Mouse (Mus musculus) retina, embryonic 14.5 days (tissue): Measurements from ENCODE around the gene Pth2.
A peak's percentile ranks its signal among the peaks of the same experiment; 100 is the strongest.

Experiments used
- DNase-seq: peaks from one replicate; pipeline ENCODE4 v3.0.0-alpha.2; 2015; ENCODE audit warnings: low spot score

The Pth2 gene

DNA sequence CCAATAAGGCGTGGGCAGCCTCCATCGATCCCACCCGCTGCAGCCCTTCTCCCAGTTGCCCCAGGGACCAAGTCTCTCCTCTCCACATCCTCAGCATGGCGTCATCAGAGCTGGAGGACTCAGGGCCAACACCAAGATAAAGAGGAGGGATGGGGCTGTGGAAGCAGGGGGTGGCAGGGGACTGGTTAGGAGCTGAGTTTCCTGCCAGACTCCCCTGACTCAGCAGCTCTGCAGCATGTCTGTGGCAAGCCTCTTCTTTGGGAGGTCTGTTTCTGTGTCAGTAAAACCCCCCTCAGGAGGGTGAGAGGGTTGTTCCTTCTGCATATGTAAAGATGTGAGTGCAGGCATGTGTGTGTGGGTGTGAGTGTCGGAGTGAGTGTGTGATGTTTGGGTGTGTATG, 16.2 kb downstream of the Pth2 start:
- no peak for DNase-seq

DNA sequence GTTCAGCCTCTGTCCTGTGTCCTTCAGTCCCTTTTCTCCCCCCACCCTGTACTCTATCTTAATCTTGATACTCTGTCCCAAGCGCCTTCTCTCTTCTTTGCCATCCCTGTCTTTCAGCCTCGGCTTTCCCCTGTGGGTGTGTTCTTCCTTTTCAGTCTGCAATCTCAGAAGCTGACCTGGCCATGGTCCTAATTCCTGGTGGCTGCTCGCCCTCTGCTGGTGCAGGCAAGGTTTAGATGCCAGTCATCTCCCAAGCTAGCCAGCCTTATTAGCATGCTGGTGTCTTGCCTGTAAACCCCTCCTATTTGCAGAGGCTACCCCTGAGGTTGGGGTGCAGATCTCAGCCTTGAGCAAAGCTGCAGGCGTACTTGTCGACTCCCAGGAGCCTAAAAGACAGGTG, 17.6 kb downstream of the Pth2 start:
- DNase-seq, result peak; percentile 89

DNA sequence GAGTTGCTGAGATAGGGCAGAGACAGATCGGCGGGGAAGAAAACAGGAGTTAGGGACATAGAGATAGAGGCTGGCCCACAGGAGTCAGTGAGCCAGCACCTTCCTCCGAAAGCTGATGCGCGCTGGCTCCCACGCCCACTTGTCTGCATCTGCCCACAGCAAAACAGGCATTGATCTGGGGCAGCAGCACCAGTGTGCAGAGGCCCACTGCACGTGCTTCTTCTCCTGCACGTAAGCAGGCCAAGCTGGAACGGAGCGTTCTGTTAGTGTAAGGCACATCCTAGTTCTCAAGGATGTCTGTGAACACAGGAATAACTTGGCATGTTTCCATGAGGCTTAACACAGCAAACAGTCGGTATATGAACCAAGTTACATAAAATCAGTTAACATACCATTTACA, 18.2 kb downstream of the Pth2 start:
- no peak for DNase-seq

DNA sequence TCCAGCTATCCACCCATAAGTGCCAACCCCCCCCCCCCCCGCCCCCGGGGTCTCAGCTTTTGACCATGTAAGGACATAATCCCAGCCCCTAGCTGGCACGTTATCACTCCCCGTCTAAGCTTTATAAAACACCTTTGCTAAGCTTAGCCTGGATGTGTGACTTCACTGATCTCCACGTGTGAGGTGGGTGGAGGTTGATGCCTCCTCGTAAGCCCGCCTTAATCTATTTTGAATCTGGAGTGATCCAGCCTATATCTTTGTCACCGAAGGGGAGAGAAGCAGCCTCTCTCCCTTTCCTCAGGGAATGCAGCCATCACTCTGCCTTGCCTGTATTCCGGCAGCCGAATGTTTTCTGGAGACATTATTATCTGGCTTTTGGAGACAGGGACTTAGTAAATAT, 21.9 kb downstream of the Pth2 start:
- DNase-seq, result no peak

DNA sequence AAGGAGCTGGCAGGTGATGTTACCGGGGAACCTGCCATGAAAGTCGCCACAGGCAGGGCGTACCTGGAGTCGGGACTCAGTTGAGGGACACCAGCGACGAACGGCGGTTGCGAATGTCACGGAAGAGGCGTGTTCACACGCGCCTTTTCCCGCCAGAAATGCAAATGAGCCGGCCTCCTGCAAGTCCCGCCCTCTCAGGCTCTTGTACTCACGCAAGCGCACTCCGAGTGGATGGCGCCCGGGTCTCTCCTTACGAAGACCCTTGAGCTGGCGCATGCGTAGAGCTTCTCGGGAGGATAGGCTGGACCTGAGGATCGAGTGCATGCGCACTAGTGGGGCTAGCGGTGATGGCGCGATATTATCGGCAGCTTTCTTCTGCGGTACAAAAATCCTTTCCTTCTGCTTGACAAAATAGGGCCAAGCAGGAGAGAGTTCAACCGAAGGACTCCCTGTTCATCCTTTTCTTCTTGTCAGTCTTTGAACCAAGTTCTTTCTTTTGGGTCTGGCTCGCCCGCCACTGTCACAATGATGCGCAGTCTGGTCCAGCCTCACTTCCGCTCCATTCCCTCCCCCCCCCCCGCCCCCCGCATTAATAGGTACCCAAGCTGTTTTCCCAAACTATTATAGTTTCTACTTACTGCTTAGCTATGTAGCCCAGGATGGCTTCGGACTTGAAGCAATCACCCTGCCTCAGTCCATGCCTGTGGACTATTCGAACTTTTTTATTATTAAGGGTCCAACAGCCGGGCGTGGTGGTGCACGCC, 23.8 kb downstream of the Pth2 start, which contains the start of gene Ccdc155:
Ccdc155 (minus strand) TSS at position 513 of the 764 bp plus-strand sequence.
- peak; percentile 98 for DNase-seq

DNA sequence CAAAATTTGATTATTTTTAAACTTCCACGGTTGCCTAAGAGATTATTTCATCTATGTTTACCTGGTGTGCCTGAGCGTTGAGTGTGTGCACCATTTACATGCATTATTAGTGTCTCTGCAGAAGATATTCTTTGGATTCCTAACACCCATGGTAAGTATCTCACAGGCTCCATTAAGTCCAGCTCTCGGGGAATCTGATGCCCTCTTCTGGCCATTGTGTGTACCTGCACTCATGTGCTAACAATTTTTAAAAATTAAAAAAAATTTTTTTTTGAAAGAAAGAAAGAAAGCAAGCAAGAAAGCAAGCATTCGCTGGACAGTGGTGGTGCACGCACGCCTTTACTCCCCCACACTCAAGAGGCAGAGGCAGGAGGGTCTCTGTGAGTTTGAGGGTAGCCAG, 27.5 kb downstream of the Pth2 start:
- no peak for DNase-seq

DNA sequence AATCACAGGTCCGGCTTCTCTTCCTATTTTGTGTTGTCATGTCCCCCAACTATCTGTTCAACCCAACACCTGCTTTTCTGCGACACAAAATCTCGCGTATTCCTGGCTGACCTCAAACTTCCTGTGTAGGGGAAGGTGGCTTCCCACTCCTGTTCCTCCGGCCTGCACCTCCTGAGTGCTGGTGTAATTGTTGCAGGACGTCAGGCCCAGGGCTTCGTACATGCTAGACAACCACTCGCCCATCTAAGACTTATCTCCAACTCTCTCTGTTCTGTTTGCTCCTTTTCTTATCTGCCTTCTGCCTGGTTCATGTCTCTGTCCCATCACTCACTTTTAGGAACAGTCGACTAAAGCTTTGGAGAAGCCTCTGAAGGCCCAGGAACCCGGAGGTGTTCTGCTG, 30.3 kb downstream of the Pth2 start:
- DNase-seq, result no peak

DNA sequence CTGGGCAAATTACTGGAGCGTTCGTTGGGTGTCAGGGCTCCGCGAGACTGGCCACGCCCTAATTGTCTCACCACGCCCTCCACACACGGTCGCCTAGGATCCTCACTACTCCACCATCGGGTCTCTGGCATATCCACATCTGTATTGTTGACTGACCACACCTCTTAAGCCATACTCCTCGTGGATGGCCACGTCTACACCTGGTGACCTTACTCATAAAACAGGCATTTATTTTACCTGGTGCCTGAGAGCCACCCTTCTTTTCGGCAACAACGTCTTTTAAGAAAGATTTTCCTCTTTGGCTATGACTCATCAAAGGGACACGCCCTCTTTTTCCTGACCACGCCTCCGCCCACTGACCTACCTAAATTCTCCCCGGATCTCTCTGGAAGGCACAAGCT, 31.1 kb downstream of the Pth2 start, which contains the start of gene Dkkl1:
Dkkl1 (minus strand) TSS at position 297 of the 401 bp plus-strand sequence.
- peak; percentile 35 for DNase-seq

DNA sequence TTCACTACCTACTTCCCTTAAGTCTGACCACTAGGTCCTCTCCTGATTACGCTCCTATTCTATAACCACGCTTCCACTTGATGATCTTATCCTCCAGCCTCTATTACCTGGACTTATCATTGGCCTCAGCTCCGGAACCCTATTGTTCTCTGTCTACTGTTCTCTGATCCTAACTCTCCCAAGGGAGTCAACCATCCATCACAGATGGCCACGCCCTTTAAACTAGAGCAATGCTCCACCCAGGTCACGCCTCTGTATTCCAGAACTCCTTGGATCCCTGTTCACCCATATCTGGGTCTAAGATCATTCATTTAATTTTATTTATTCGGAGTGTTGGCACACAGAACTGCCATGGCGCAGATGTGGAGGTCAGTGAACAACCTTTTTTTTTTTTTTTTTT, 31.6 kb downstream of the Pth2 start:
- DNase-seq, result no peak

DNA sequence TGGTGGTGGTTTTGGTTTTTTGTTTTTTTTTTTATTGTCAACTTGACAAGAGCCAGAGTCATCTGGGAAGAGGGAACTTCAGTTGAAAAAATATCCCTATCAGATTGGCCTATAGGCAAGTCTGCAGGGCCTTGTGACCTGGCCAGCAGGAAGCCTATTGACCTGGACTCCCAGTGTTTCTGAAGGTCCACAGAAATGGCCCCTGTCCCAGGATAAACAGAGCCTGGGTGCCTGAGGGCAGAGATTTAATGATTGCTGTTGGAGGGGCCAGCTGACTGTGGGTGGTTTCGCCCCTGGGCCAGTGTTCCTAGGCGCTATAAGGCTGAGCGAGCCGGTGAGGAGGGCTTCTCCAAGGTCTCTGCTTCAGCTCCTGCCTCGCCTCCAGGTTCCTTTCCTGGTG, 32.9 kb downstream of the Pth2 start:
- DNase-seq, result no peak

DNA sequence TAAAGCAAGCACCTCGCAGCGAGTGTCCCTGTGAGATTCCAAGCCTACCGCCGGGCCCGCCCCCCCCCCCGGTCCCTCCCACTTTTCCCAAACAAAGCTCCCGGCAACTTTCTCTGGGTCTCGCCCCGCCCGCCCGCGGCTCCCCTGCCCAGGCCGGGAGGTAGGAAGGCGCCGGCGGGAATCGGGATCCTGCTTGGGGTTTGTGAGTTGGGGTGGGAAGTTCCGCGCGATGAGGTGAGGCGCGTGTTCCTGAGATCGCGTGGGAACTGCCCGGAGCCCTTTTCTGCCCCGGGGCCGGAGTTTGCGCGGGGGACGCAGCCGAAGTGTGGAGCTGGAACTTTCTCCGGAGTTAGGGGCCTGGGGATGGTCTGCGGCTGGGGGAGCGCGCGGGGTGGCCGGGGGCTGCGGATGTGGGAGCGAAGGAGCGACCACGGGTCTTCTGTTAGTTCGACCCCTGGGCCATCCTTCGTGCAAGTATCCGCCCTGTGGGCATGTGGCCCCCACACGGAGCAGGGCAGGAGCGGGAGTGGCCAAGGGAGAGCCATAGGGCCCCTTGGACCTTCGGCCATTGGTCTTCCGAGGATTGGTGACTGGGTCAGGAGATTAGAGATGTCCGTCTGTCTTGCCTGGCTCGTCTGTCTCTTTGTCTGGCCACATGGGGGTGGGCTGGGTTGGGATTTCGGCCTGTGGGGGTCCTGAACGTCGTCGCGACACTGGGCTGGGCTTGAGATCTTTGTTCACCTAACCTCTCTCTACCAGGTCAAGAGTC, 35.1 kb downstream of the Pth2 start, which contains the start of gene Tead2:
Tead2 (plus strand) TSS at position 81 of the 769 bp plus-strand sequence.
- DNase-seq, result peak; percentile 75

DNA sequence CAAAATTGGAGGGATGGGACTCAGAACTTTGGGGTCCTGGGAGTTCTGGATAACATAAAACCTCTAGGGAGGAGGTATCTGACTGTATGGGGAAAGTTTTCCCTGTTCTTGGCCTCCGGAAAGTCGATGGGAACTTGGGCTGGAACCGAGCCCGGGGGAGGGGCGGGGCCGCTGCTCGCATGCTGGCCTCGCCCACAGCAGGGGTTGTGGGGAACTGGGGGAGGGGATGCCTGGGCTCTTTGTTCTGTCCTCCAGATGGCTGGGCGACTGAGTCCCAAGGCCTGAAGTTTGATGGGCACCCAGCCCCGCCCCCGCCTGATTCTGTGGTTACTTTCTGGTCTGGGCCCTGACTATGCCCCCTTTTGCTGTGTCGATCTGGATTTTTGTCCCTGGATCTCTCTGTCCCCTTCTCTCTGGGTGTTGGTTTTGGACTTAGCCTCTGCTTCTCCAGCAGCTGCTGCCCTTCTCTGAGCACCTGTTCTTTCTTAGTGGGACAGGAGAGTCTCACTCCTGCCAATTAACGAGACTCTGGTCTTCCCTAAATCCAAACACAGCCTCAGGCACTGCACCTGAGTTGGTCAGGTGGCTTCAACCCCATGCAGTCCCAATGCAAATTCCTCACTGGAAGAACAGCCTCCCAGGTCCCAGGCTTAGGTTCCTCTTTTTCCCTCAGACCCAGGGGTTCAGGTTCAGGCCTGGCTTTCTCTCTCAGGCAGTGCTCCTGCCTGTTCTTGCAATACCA, 35.8 kb downstream of the Pth2 start:
- DNase-seq, result peak; percentile 93

DNA sequence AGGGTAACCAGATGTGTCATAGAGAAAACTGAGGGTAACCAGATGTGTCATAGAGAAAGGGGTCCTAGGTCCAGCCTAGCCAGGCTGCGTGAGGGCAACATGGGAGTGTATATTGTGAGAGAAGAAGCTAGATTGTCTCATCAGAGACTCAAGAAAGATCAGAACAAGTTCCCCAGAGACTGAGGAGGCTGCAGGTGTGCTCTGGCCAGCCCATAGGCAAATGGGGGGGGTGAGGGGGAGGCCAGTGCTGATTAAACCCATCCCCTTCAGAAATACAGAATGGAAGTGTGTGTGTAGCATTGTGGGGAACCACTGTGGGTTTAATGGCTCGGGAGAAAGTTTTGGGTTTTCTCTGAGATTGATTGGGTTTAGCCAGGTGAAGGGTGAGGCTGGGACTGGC, 40.9 kb downstream of the Pth2 start:
- DNase-seq, result no peak

DNA sequence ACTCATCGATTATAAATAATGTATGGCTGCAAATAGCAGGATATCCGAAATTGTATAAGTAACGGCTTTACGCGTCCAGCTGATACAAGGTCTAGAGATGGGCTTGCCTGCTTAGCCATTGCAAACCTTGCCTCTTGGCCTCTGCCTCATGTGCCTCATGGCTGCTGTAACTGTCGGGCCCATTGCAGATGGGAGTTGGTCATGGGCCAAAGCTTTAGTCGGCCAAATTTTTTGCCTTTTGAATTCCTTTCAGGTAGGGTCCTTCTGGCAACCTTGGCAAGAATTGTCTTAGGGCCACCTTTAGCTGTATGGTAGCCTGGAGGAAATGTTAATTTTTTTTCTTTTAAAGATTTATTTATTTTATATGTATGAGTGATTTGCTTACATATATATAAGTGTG, 44.0 kb downstream of the Pth2 start:
- no peak for DNase-seq

DNA sequence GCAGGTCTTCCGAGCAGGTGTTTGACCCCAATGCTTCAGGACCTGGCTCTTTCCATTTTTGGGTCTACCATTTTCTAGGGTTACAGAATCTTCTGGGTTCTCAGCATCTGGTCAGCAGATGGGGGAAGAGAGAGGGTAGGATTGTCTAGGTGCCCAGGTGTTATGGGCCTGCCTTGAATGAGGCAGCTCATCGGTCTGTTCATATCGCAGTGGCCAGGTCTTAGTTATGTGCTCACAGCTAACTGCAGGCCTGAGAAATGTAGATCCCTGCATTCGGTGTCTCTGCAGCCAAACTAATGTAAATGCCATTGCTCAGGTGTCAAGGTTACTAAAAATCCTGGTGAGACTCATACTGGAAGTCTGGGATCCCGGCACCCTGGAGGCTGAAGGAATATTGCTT, 45.6 kb downstream of the Pth2 start:
- no peak for DNase-seq

DNA sequence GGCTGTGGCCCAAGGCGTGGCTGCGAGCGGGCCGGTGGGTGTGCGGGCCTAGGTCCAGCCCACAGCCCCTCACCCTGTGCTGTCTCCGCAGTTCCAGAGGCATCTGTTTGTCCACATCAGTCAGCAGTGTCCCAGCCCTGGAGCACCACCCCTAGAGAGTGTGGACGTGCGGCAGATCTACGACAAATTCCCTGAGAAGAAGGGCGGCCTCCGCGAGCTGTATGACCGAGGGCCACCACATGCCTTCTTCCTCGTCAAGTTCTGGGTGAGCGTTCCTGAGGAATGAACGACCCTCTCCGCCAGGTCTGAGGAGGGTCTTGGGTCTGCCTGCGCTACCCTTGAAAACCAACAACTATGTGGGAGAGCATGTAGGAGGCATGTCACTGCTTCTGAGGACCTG, 47.8 kb downstream of the Pth2 start:
- DNase-seq, result no peak

DNA sequence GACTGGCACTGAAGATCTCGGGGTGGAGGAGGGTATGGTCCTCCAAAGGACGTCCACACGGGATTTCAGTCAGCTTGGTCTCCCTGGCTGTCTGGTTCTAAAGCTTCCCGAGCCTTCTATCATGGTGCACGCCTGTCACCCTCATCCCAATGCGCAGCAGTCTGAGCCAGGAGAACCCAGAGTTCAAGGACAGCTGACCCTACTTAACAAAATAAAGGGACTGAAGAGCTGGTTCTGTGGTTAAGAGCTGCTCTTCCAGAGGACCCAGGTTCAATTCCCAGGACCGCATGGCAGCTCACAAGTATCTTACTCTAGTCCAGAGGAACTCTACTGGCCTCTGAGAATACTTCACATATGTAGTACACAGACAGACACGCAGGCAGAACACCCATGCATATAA, 48.3 kb downstream of the Pth2 start:
- no peak for DNase-seq

DNA sequence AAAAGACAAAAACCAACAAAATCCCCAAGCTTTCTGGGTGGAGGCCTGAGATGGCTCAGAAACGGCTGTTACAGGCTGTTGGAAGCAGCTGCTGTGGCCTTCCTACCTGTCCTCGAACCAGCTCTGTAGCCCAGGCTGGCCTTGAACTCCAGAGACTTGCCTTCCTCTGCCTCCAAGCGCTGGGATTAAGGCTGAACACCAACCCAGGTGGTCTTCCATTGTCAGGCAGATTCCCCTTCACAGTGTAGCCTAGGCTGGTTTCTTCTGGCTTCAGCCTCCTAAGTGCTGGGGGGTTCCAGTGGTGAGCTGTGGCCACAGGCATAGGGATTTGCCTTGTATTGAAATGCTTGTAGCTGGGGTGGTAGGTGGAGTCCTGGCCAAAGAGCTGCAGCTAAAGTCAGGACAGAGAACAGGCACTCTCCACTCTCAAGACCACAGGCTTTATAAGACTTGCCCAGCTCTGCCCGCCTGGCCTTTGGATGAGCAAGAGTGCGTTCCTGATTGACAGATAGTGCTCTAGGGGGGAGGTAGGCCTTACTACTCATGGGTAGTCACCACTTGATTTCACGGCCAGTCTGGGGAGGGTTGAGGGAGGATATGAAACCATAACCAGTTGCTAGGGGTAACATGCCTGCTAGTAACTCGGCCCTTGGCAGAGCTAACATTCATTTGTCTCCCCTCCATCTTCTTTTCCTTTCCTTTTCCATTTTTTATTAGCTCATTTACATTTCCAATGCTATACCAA, 48.8 kb downstream of the Pth2 start:
- DNase-seq, result no peak

DNA sequence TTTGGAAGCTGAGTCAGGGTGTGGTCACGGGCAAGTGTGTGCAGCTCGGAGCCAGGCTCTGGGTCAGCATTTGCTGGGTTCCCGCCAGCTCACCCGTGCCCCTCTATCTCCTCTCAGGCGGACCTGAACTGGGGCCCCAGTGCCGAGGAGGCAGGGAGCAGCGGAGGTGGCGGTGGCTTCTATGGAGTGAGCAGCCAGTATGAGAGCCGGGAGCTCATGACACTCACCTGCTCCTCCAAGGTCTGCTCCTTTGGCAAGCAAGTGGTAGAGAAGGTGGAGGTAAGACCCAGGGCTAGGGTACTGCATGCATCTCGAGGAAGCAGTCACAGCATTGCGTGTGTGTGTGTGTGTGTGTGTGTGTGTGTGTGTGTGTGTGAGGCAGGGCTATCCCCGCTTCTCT, 50.4 kb downstream of the Pth2 start:
- DNase-seq, result no peak
